Mouse (Mus musculus) heart, embryonic 15.5 days (tissue): ENCODE results near the gene Timm10b. TPM values are rescaled to one million over a fixed set of nuclear protein-coding genes. Genes with fewer than 3 reads are reported as not detected.

Experiments used
- ATAC-seq: fragments of 200-750 bp; cut with Nextera tagmentation; replicated peaks from 2 replicates; pipeline ENCODE4 v1.8.0; 2017; ENCODE audit warnings: low read depth, moderate TSS enrichment; ENCODE audit not compliant: insufficient number of reproducible peaks, insufficient read depth, low FRiP score
- H3K27ac ChIP-seq: fragments of 300-500 bp; sonication (generic); 2 replicates; pipeline ENCODE4 v1.5.1; 2015; ENCODE audit warnings: mild to moderate bottlenecking, inconsistent platforms
- H3K27me3 ChIP-seq: fragments of 300-500 bp; sonication (generic); 2 replicates; pipeline ENCODE4 v1.6.1; 2015; ENCODE audit warnings: inconsistent platforms
- H3K36me3 ChIP-seq: fragments of 300-500 bp; sonication (generic); 2 replicates; pipeline ENCODE4 v1.6.1; 2015; ENCODE audit warnings: mild to moderate bottlenecking, inconsistent platforms
- H3K4me1 ChIP-seq: fragments of 300-500 bp; sonication (generic); replicated peaks from 2 replicates; pipeline ENCODE4 v1.6.1; 2015; ENCODE audit warnings: inconsistent platforms
- H3K4me2 ChIP-seq: fragments of 300-500 bp; sonication (generic); 2 replicates; pipeline ENCODE4 v1.6.1; 2015; ENCODE audit warnings: inconsistent platforms, mild to moderate bottlenecking, moderate library complexity
- H3K4me3 ChIP-seq: fragments of 300-500 bp; sonication (generic); 2 replicates; pipeline ENCODE4 v1.5.1; 2015; ENCODE audit warnings: mild to moderate bottlenecking, inconsistent platforms
- H3K9ac ChIP-seq: fragments of 300-500 bp; sonication (generic); 2 replicates; pipeline ENCODE4 v1.6.1; 2015; ENCODE audit warnings: mild to moderate bottlenecking, inconsistent platforms
- H3K9me3 ChIP-seq: fragments of 300-500 bp; sonication (generic); replicated peaks from 2 replicates; pipeline ENCODE4 v1.6.1; 2016; ENCODE audit warnings: inconsistent platforms
- WGBS: fragments of 180-500 bp; shearing (Covaris S2); methylation state at CpG from one replicate; pipeline ENCODE4 v1.1.7; 2015; ENCODE audit warnings: mixed read lengths; 5-methylcytosine and 5-hydroxymethylcytosine counted together
- polyA plus RNA-seq: library from polyadenylated mRNA; unstranded; fragments of >200 nt; fragmentation: Nextera tagmentation; extraction: Ambion mirVana; gene quantifications from 2 replicates; pipeline ENCODE4 v1.2.1, GENCODE M21; 2015

Gene Timm10b
- polyA plus RNA-seq, 1 experiment from 2014 or later, result 156 TPM

GRCm38 (mm10) chr7:105640894-105641255, 1.0 kb downstream of the Timm10b start:
- Histone ChIP-seq H3K4me3 (peak overlapping the region; percentile 71), H3K36me3 (peaks cover 30% of the 10 kb centered on the region), H3K9me3 (no peaks in the 10 kb centered on the region), H3K4me1 (peaks cover 30% of the 10 kb centered on the region), H3K9ac (peak overlapping the region; percentile 78), H3K27ac (peak overlapping the region; percentile 91), H3K4me2 (peak overlapping the region; percentile 88), H3K27me3 (no peaks in the 10 kb centered on the region)
- no peak; the same call in 1 of the 2 replicates for ATAC-seq
- under 1% methylated on average over 17 of the region's 18 CpGs for WGBS

- ATAC-seq, result no peak
- H3K36me3 ChIP-seq, result peaks cover 22% of the 10 kb centered on the region
- H3K4me2 ChIP-seq, result peak overlapping the region; percentile 88
- H3K4me3 ChIP-seq, result peak overlapping the region; percentile 71
- H3K27ac ChIP-seq, result peak overlapping the region; percentile 91
- H3K9me3 ChIP-seq, result no peaks in the 10 kb centered on the region
- H3K9ac ChIP-seq, result 0 out of 2 replicates have a peak overlapping the region, but pooled peaks have one; percentile 78
- 61% methylated on average over 3 of the region's 3 CpGs for WGBS
- H3K4me1 ChIP-seq, result peaks cover 30% of the 10 kb centered on the region
- H3K27me3 ChIP-seq, result no peaks in the 10 kb centered on the region
These were observed 2.1 kb downstream of the Timm10b start for GRCm38 (mm10) chr7:105641936-105642335.

GRCm38 (mm10) chr7:105650639-105651435, 11.0 kb downstream of the Timm10b start, which contains the start of gene Dnhd1:
Gene Dnhd1 (plus strand): TSS chr7:105650827.
- peak within 1 kb of the TSS; percentile 73 for H3K27ac ChIP-seq
- peak within 1 kb of the TSS; percentile 45 for H3K9ac ChIP-seq
- 4% methylated on average over 17 of the region's 17 CpGs for WGBS
- peak within 1 kb of the TSS; percentile 85 for H3K4me2 ChIP-seq
- peak; percentile 92 for ATAC-seq
- peaks cover 4% of the 10 kb centered on the region for H3K4me1 ChIP-seq
- no peaks in the 10 kb centered on the region for H3K27me3 ChIP-seq
- peak within 1 kb of the TSS; percentile 52 for H3K4me3 ChIP-seq
- no peaks in the 10 kb centered on the region for H3K9me3 ChIP-seq
- no peaks in the 10 kb centered on the region for H3K36me3 ChIP-seq

GRCm38 (mm10) chr7:105685541-105686197, 45.8 kb downstream of the Timm10b start:
- H3K4me3 ChIP-seq, result no peak overlapping the region
- no peak overlapping the region for H3K4me2 ChIP-seq
- no peaks in the 10 kb centered on the region for H3K9me3 ChIP-seq
- H3K27ac ChIP-seq, result no peak overlapping the region
- H3K36me3 ChIP-seq, result no peaks in the 10 kb centered on the region
- no peak overlapping the region for H3K9ac ChIP-seq
- WGBS, result 19% methylated on average over 13 of the region's 13 CpGs
- no peak for ATAC-seq
- H3K27me3 ChIP-seq, result no peaks in the 10 kb centered on the region
- no peaks in the 10 kb centered on the region for H3K4me1 ChIP-seq

- Histone ChIP-seq H3K4me2 (no peak overlapping the region), H3K27ac (no peak overlapping the region), H3K27me3 (no peaks in the 10 kb centered on the region), H3K9me3 (no peaks in the 10 kb centered on the region), H3K4me1 (no peaks in the 10 kb centered on the region), H3K36me3 (no peaks in the 10 kb centered on the region), H3K9ac (no peak overlapping the region), H3K4me3 (no peak overlapping the region)
- 71% methylated on average over 1 of the region's 1 CpGs for WGBS
- no peak for ATAC-seq
These were observed 51.0 kb downstream of the Timm10b start for GRCm38 (mm10) chr7:105690875-105691274.

Other genes starting within 250 kb of the Timm10b start
- 24.7 and 35.4 TPM in 2 replicates for gene Fam160a2, start 240.0 kb upstream of the Timm10b start, polyA plus RNA-seq
- gene Cnga4, start 235.5 kb upstream of the Timm10b start, polyA plus RNA-seq, result not detected in 2 replicates
- gene Cckbr, start 214.3 kb upstream of the Timm10b start, polyA plus RNA-seq, result 0.05 TPM in 1 of 2 replicates, not detected in the other
- gene Cavin3, start 157.8 kb upstream of the Timm10b start, polyA plus RNA-seq, result 89.3 and 91.4 TPM in 2 replicates
- 54.4 and 61.0 TPM in 2 replicates for gene Smpd1, start 85.7 kb upstream of the Timm10b start, polyA plus RNA-seq
- 40.4 and 49.2 TPM in 2 replicates for gene Apbb1, start 58.4 kb upstream of the Timm10b start, polyA plus RNA-seq
- gene Hpx, start 39.9 kb upstream of the Timm10b start, polyA plus RNA-seq, result 0.24 and 2.3 TPM in 2 replicates
- 26.5 and 36.0 TPM in 2 replicates for gene Trim3, start 6.5 kb upstream of the Timm10b start, polyA plus RNA-seq
- gene Arfip2, start 360 bp downstream of the Timm10b start, polyA plus RNA-seq, result 42.6 and 50.8 TPM in 2 replicates
- 24.0 and 39.7 TPM in 2 replicates for gene Gm45799, start 496 bp downstream of the Timm10b start, polyA plus RNA-seq
- 0.72 and 0.91 TPM in 2 replicates for gene Dnhd1, start 10.8 kb downstream of the Timm10b start, polyA plus RNA-seq
- gene Ilk, start 96.5 kb downstream of the Timm10b start, polyA plus RNA-seq, result 354 and 399 TPM in 2 replicates
- gene Rrp8, start 97.3 kb downstream of the Timm10b start, polyA plus RNA-seq, result 18.7 and 23.2 TPM in 2 replicates
- 90.0 and 105 TPM in 2 replicates for gene Taf10, start 104.3 kb downstream of the Timm10b start, polyA plus RNA-seq
- gene Tpp1, start 112.2 kb downstream of the Timm10b start, polyA plus RNA-seq, result 72.8 and 77.1 TPM in 2 replicates
- 3.4 and 5.9 TPM in 2 replicates for gene Dchs1, start 147.6 kb downstream of the Timm10b start, polyA plus RNA-seq
- 180 and 222 TPM in 2 replicates for gene Mrpl17, start 171.0 kb downstream of the Timm10b start, polyA plus RNA-seq